Mouse (Mus musculus): Measurements from ENCODE around the gene Ak8.

DNA sequence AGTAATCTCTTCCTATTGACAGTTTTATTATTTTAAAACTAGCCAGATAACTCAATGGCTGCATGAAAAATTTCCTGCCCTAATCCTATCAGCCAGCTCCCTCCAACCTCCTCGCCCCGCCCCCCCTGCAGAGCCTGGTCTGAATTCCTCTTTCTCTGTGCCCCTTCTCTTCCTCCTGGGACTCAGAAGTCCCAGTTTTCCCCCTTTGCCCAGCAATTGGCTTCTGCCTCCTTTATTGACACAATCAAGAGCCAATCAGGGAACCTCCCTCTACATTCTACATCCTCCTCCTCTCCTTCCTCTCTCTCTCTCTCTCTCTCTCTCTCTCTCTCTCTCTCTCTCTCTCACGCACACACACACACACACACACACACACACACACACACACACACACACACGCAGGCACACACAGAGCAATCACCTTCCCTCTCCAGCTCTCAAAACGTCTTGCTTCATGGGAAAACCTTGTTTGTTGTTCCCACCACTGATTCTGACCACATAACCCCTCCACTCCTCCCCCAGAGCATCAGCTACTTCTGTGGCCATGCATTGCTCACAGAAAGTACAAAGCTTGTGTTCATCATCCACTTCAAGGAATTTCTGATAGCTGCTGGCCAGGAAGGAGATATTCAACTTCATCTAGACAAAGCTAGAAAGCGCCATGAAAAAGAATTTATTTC lies 93.1 kb downstream of the Ak8 start:
- TF ChIP-seq POLR2A (IDR thresholded peaks at IDR 0.05; ENCODE audit: borderline replicate concordance, extremely low read depth, insufficient read depth, insufficient read length, poor library complexity, severe bottlenecking) (no peak), CTCF (IDR thresholded peaks at IDR 0.05; ENCODE audit: borderline replicate concordance, extremely low read depth, insufficient read depth, insufficient read length) (no peak)
